Mouse (Mus musculus): ENCODE data around the gene Ank. TPM values are rescaled to one million over a fixed set of nuclear protein-coding genes. Genes with fewer than 3 reads are reported as not detected.

The Ank gene
- polyA plus RNA-seq, 1 experiment from 2014 or later, result 18.0 TPM

GRCm38 (mm10) chr15:27475988-27476387 lies 9.5 kb downstream of the Ank start:
- 76% methylated on average over 15 of the region's 15 CpGs for WGBS
- Histone ChIP-seq H3K4me3 (ENCODE audit: low read depth, low read length) (no peak overlapping the region), H3K4me2 (ENCODE audit: low read depth, low read length) (no peak overlapping the region), H3K9me3 (ENCODE audit: control insufficient read depth, low read length) (no peaks in the 10 kb centered on the region), H3K36me3 (ENCODE audit: control insufficient read depth, insufficient read depth, low read length) (no peaks in the 10 kb centered on the region), H3K27me3 (replicated peaks; ENCODE audit: control insufficient read depth, insufficient read depth, low read length) (no peaks in the 10 kb centered on the region), H3K4me1 (ENCODE audit: control insufficient read depth, insufficient read depth, low read length) (no peaks in the 10 kb centered on the region), H3K9ac (ENCODE audit: low read depth, low read length) (no peak overlapping the region), H3K27ac (replicated peaks; ENCODE audit: low read depth, low read length) (no peak overlapping the region)
- ATAC-seq (ENCODE audit: low read depth) (no peak), DNase-seq (ENCODE audit: low spot score) (no peak)

GRCm38 (mm10) chr15:27476671-27477070 lies 10.2 kb downstream of the Ank start:
- no peaks in the 10 kb centered on the region for H3K9me3 ChIP-seq (ENCODE audit: control insufficient read depth, low read length)

GRCm38 (mm10) chr15:27477159-27477558 lies 10.7 kb downstream of the Ank start:
- Histone ChIP-seq H3K9ac (ENCODE audit: low read depth, low read length) (no peak overlapping the region), H3K4me3 (ENCODE audit: low read depth, low read length) (no peak overlapping the region), H3K4me1 (ENCODE audit: control insufficient read depth, insufficient read depth, low read length) (no peaks in the 10 kb centered on the region), H3K9me3 (ENCODE audit: control insufficient read depth, low read length) (no peaks in the 10 kb centered on the region), H3K36me3 (ENCODE audit: control insufficient read depth, insufficient read depth, low read length) (no peaks in the 10 kb centered on the region), H3K27me3 (replicated peaks; ENCODE audit: control insufficient read depth, insufficient read depth, low read length) (no peaks in the 10 kb centered on the region), H3K27ac (replicated peaks; ENCODE audit: low read depth, low read length) (no peak overlapping the region), H3K4me2 (ENCODE audit: low read depth, low read length) (no peak overlapping the region)
- 92% methylated on average over 9 of the region's 9 CpGs for WGBS
- DNase-seq (ENCODE audit: low spot score) (no peak), ATAC-seq (ENCODE audit: low read depth) (no peak)

More at GRCm38 (mm10) chr15:27476671-27477070, 10.2 kb downstream of the Ank start:
- ATAC-seq (ENCODE audit: low read depth) (no peak), DNase-seq (ENCODE audit: low spot score) (no peak)
- 83% methylated on average over 12 of the region's 12 CpGs for WGBS
- Histone ChIP-seq H3K9ac (ENCODE audit: low read depth, low read length) (no peak overlapping the region), H3K36me3 (ENCODE audit: control insufficient read depth, insufficient read depth, low read length) (no peaks in the 10 kb centered on the region), H3K27me3 (replicated peaks; ENCODE audit: control insufficient read depth, insufficient read depth, low read length) (no peaks in the 10 kb centered on the region), H3K4me3 (ENCODE audit: low read depth, low read length) (no peak overlapping the region), H3K27ac (replicated peaks; ENCODE audit: low read depth, low read length) (no peak overlapping the region), H3K4me2 (ENCODE audit: low read depth, low read length) (no peak overlapping the region), H3K4me1 (ENCODE audit: control insufficient read depth, insufficient read depth, low read length) (no peaks in the 10 kb centered on the region)

GRCm38 (mm10) chr15:27477630-27478029 lies 11.2 kb downstream of the Ank start:
- H3K9ac ChIP-seq (ENCODE audit: low read depth, low read length), result no peak overlapping the region
- H3K9me3 ChIP-seq (ENCODE audit: control insufficient read depth, low read length), result no peaks in the 10 kb centered on the region
- no peak overlapping the region for H3K4me2 ChIP-seq (ENCODE audit: low read depth, low read length)
- no peak for ATAC-seq (ENCODE audit: low read depth)
- H3K4me3 ChIP-seq (ENCODE audit: low read depth, low read length), result no peak overlapping the region
- no peak overlapping the region for H3K27ac ChIP-seq (replicated peaks; ENCODE audit: low read depth, low read length)
- H3K27me3 ChIP-seq (replicated peaks; ENCODE audit: control insufficient read depth, insufficient read depth, low read length), result no peaks in the 10 kb centered on the region
- no peaks in the 10 kb centered on the region for H3K36me3 ChIP-seq (ENCODE audit: control insufficient read depth, insufficient read depth, low read length)
- WGBS, result 83% methylated on average over 7 of the region's 7 CpGs
- no peaks in the 10 kb centered on the region for H3K4me1 ChIP-seq (ENCODE audit: control insufficient read depth, insufficient read depth, low read length)
- DNase-seq (ENCODE audit: low spot score), result peak; percentile 60

- no peak overlapping the region for H3K4me3 ChIP-seq (ENCODE audit: low read depth, low read length)
- no peaks in the 10 kb centered on the region for H3K36me3 ChIP-seq (ENCODE audit: control insufficient read depth, insufficient read depth, low read length)
- H3K4me2 ChIP-seq (ENCODE audit: low read depth, low read length), result no peak overlapping the region
- ATAC-seq (ENCODE audit: low read depth), result no peak; the same call in 1 of the 2 replicates
- no peak overlapping the region for H3K9ac ChIP-seq (ENCODE audit: low read depth, low read length)
- 81% methylated on average over 4 of the region's 4 CpGs for WGBS
- peaks cover 4% of the 10 kb centered on the region for H3K4me1 ChIP-seq (ENCODE audit: control insufficient read depth, insufficient read depth, low read length)
- H3K27ac ChIP-seq (replicated peaks; ENCODE audit: low read depth, low read length), result no peak overlapping the region
- DNase-seq (ENCODE audit: low spot score), result no peak
- no peaks in the 10 kb centered on the region for H3K27me3 ChIP-seq (replicated peaks; ENCODE audit: control insufficient read depth, insufficient read depth, low read length)
- H3K9me3 ChIP-seq (ENCODE audit: control insufficient read depth, low read length), result no peaks in the 10 kb centered on the region
Measured at GRCm38 (mm10) chr15:27480333-27481015, 14.0 kb downstream of the Ank start.

GRCm38 (mm10) chr15:27481956-27482355 lies 15.5 kb downstream of the Ank start:
- Histone ChIP-seq H3K36me3 (ENCODE audit: control insufficient read depth, insufficient read depth, low read length) (no peaks in the 10 kb centered on the region), H3K27ac (replicated peaks; ENCODE audit: low read depth, low read length) (no peak overlapping the region), H3K9ac (ENCODE audit: low read depth, low read length) (no peak overlapping the region), H3K4me3 (ENCODE audit: low read depth, low read length) (no peak overlapping the region), H3K4me1 (ENCODE audit: control insufficient read depth, insufficient read depth, low read length) (peaks cover 17% of the 10 kb centered on the region), H3K9me3 (ENCODE audit: control insufficient read depth, low read length) (no peaks in the 10 kb centered on the region), H3K4me2 (ENCODE audit: low read depth, low read length) (no peak overlapping the region), H3K27me3 (replicated peaks; ENCODE audit: control insufficient read depth, insufficient read depth, low read length) (no peaks in the 10 kb centered on the region)
- no peak for ATAC-seq (ENCODE audit: low read depth)
- DNase-seq (ENCODE audit: low spot score), result no peak
- WGBS, result 67% methylated on average over 4 of the region's 4 CpGs

GRCm38 (mm10) chr15:27483183-27483582 lies 16.7 kb downstream of the Ank start:
- Histone ChIP-seq H3K9me3 (ENCODE audit: control insufficient read depth, low read length) (no peaks in the 10 kb centered on the region), H3K9ac (ENCODE audit: low read depth, low read length) (no peak overlapping the region), H3K4me1 (ENCODE audit: control insufficient read depth, insufficient read depth, low read length) (peaks cover 26% of the 10 kb centered on the region), H3K4me2 (ENCODE audit: low read depth, low read length) (no peak overlapping the region), H3K36me3 (ENCODE audit: control insufficient read depth, insufficient read depth, low read length) (no peaks in the 10 kb centered on the region), H3K27me3 (replicated peaks; ENCODE audit: control insufficient read depth, insufficient read depth, low read length) (no peaks in the 10 kb centered on the region), H3K4me3 (ENCODE audit: low read depth, low read length) (no peak overlapping the region), H3K27ac (replicated peaks; ENCODE audit: low read depth, low read length) (no peak overlapping the region)
- 65% methylated on average over 3 of the region's 3 CpGs for WGBS
- ATAC-seq (ENCODE audit: low read depth), result no peak
- no peak for DNase-seq (ENCODE audit: low spot score)

- peaks cover 33% of the 10 kb centered on the region for H3K4me1 ChIP-seq (ENCODE audit: control insufficient read depth, insufficient read depth, low read length)
Measured at GRCm38 (mm10) chr15:27485567-27486278, 19.2 kb downstream of the Ank start.

More at GRCm38 (mm10) chr15:27485567-27486278, 19.2 kb downstream of the Ank start:
- Histone ChIP-seq H3K27me3 (replicated peaks; ENCODE audit: control insufficient read depth, insufficient read depth, low read length) (no peaks in the 10 kb centered on the region), H3K36me3 (ENCODE audit: control insufficient read depth, insufficient read depth, low read length) (no peaks in the 10 kb centered on the region), H3K9ac (ENCODE audit: low read depth, low read length) (no peak overlapping the region; the same call in 1 of the 2 replicates), H3K4me2 (ENCODE audit: low read depth, low read length) (peak overlapping the region; percentile 42), H3K9me3 (ENCODE audit: control insufficient read depth, low read length) (no peaks in the 10 kb centered on the region), H3K4me3 (ENCODE audit: low read depth, low read length) (no peak overlapping the region), H3K27ac (replicated peaks; ENCODE audit: low read depth, low read length) (peak overlapping the region; percentile 22)
- 22% methylated on average over 12 of the region's 12 CpGs for WGBS
- ATAC-seq (ENCODE audit: low read depth), result peak; percentile 39; the same call in 1 of the 2 replicates
- DNase-seq (ENCODE audit: low spot score), result peak; percentile 51
